ENCODE assay signal across 21 mouse cellular contexts in the genomic region with DNA sequence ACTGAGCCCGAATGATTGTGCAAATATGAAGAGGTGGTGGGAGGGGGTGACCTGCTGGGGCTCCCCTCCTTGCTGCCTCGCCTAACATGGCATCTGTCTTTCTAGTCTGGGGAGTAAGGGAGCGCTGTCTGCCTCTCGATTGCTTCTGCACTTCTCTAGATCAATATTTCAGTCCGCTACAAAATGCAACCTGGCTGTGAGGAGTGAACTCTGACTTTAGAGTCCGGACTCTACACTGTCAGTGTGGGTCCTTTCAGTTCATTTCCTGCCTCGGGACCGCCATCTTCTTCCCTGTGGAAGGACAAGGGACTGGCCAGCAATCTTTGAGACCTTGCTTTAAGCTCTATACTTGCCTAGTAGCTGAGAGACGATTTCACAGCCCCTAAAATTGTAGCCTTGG.
DNase-seq lines count a peak whose midpoint lies in the region; ATAC-seq and TF ChIP-seq lines count a peak whose summit lies in the region.
"Had no signal": no experiment of that assay in that cellular context is flagged by ENCODE, and none has a peak within 500 bp of the region (broad histone marks: within the 10 kb centered on the region; RNA-seq: fewer than 3 reads in every experiment).

No protein-coding gene starts in this region.

- no peaks in the 10 kb centered on the region for H3K9me3 ChIP-seq in liver, postnatal 0 days (ENCODE audit: low read length)
- H3K9me3 ChIP-seq in liver, embryonic 12.5 days (replicated peaks), result no peaks in the 10 kb centered on the region
- H3K9me3 ChIP-seq in hindbrain, embryonic 10.5 days, result no peaks in the 10 kb centered on the region
- H3K9me3 ChIP-seq: embryonic facial prominence, embryonic 10.5 days; embryonic facial prominence, embryonic 12.5 days; forebrain, embryonic 13.5 days; forebrain, embryonic 15.5 days had no signal

- H3K36me3 ChIP-seq in liver, adult 2 months (ENCODE audit: control insufficient read depth, insufficient read depth, low read length), result no peaks in the 10 kb centered on the region
- H3K36me3 ChIP-seq in liver, postnatal 0 days (replicated peaks; ENCODE audit: insufficient read depth, low read length), result no peaks in the 10 kb centered on the region
- no peaks in the 10 kb centered on the region for H3K36me3 ChIP-seq in liver, embryonic 12.5 days
- no peaks in the 10 kb centered on the region for H3K36me3 ChIP-seq in hindbrain, embryonic 10.5 days
- H3K36me3 ChIP-seq: embryonic facial prominence, embryonic 10.5 days; embryonic facial prominence, embryonic 12.5 days; forebrain, embryonic 15.5 days; G1E had no signal

- 0 out of 2 replicates have a peak, but pooled peaks have one; percentile 17 for TF ChIP-seq CTCF in liver, adult 2 months (IDR thresholded peaks at IDR 0.05; ENCODE audit: low read depth, low read length)
- 0 out of 2 replicates have a peak, but pooled peaks have one; percentile 6 for TF ChIP-seq CTCF in liver, postnatal 0 days (IDR thresholded peaks at IDR 0.05; ENCODE audit: low read depth)

- H3K9ac ChIP-seq in liver, adult 2 months (ENCODE audit: low read depth, low read length), result 0 out of 2 replicates have a peak overlapping the region, but pooled peaks have one; percentile 28
- H3K9ac ChIP-seq in liver, postnatal 0 days (replicated peaks), result no peak overlapping the region
- no peak overlapping the region for H3K9ac ChIP-seq in liver, embryonic 12.5 days
- H3K9ac ChIP-seq: embryonic facial prominence, embryonic 12.5 days; forebrain, embryonic 13.5 days; forebrain, embryonic 15.5 days; forebrain, postnatal 0 days had no signal

- no peaks in the 10 kb centered on the region for H3K79me2 ChIP-seq in liver, adult 2 months (ENCODE audit: control insufficient read depth, insufficient read depth, low read length)

- H3K4me1 ChIP-seq in liver, adult 2 months (ENCODE audit: control insufficient read depth, insufficient read depth, low read length), result peaks cover 16% of the 10 kb centered on the region; the same call in 1 of the 2 replicates
- no peaks in the 10 kb centered on the region for H3K4me1 ChIP-seq in liver, postnatal 0 days (ENCODE audit: insufficient read depth)
- H3K4me1 ChIP-seq in liver, embryonic 12.5 days, result no peaks in the 10 kb centered on the region
- H3K4me1 ChIP-seq in hindbrain, embryonic 10.5 days (replicated peaks), result 0 out of 2 replicates have a peak, but pooled peaks cover 3% of the 10 kb centered on the region
- H3K4me1 ChIP-seq: embryonic facial prominence, embryonic 12.5 days; forebrain, embryonic 15.5 days had no signal

- 26% methylated on average over 9 of the region's 9 CpGs for WGBS in liver, adult 2 months
- 48% methylated on average over 9 of the region's 9 CpGs for WGBS in liver, postnatal 0 days (ENCODE audit: insufficient replicate concordance)
- 59% methylated on average over 9 of the region's 9 CpGs for WGBS in liver, embryonic 12.5 days (ENCODE audit: insufficient replicate concordance)
- 85% methylated on average over 9 of the region's 9 CpGs for WGBS in hindbrain, embryonic 10.5 days

- TF ChIP-seq EP300 in liver, postnatal 0 days (IDR thresholded peaks at IDR 0.05; ENCODE audit: low read depth), result no peak

- H3K4me3 ChIP-seq in liver, adult 2 months (ENCODE audit: insufficient read depth, low read depth, low read length), result no peak overlapping the region
- no peak overlapping the region for H3K4me3 ChIP-seq in liver, postnatal 0 days (ENCODE audit: low read depth, low read length)
- no peak overlapping the region for H3K4me3 ChIP-seq in liver, embryonic 12.5 days
- no peak overlapping the region for H3K4me3 ChIP-seq in hindbrain, embryonic 10.5 days
- H3K4me3 ChIP-seq: embryonic facial prominence, embryonic 10.5 days; embryonic facial prominence, embryonic 12.5 days; forebrain, embryonic 13.5 days; forebrain, embryonic 15.5 days had no signal

- DNase-seq in liver, adult 2 months (ENCODE audit: extremely low read depth, low read depth, low spot score), result peak; percentile 89
- no peak for DNase-seq in liver
- no peak for DNase-seq in liver, postnatal 0 days
- DNase-seq in hindbrain, embryonic 10.5 days (ENCODE audit: low spot score), result no peak
- DNase-seq: adrenal gland, adult 8-10 months; adrenal gland, postnatal 14 days; adrenal gland, postnatal 36 days; cerebellum, adult 11-12 months; cerebellum, adult 2 months; cerebellum, adult 9-10 months; cerebellum, postnatal 10 days; cerebellum, postnatal 25 days; forebrain, postnatal 0 days had no signal

- no peak overlapping the region; the same call in 1 of the 2 replicates for H3K27ac ChIP-seq in liver, adult 2 months (replicated peaks; ENCODE audit: insufficient read depth, low read depth, low read length)
- no peak overlapping the region for H3K27ac ChIP-seq in liver, postnatal 0 days (ENCODE audit: low read depth)
- no peak overlapping the region for H3K27ac ChIP-seq in liver, embryonic 12.5 days
- H3K27ac ChIP-seq in hindbrain, embryonic 10.5 days, result no peak overlapping the region
- H3K27ac ChIP-seq: embryonic facial prominence, embryonic 10.5 days; embryonic facial prominence, embryonic 12.5 days; forebrain, embryonic 13.5 days; forebrain, embryonic 15.5 days had no signal

- H3K4me2 ChIP-seq in liver, postnatal 0 days (ENCODE audit: low read depth, low read length), result peak overlapping the region; percentile 36; the same call in 1 of the 2 replicates
- no peak overlapping the region for H3K4me2 ChIP-seq in liver, embryonic 12.5 days
- H3K4me2 ChIP-seq: embryonic facial prominence, embryonic 12.5 days; forebrain, embryonic 13.5 days; forebrain, embryonic 15.5 days had no signal

- peak; percentile 74 for ATAC-seq in liver, postnatal 0 days
- no peak for ATAC-seq in liver, embryonic 12.5 days
- ATAC-seq: activated CD4-positive, CD25-positive, alpha-beta regulatory T cell, adult 4 months; forebrain, embryonic 13.5 days; forebrain, embryonic 15.5 days; forebrain, postnatal 0 days; Patski had no signal

- TF ChIP-seq POLR2A in liver, adult 2 months (IDR thresholded peaks at IDR 0.05; ENCODE audit: extremely low read depth, insufficient read depth, low read length), result no peak

- no peaks in the 10 kb centered on the region for H3K27me3 ChIP-seq in liver, adult 2 months (ENCODE audit: control insufficient read depth, insufficient read depth, low read length)
- no peaks in the 10 kb centered on the region for H3K27me3 ChIP-seq in liver, postnatal 0 days (ENCODE audit: insufficient read depth, low read length)
- no peaks in the 10 kb centered on the region for H3K27me3 ChIP-seq in liver, embryonic 12.5 days (replicated peaks)
- H3K27me3 ChIP-seq in hindbrain, embryonic 10.5 days (ENCODE audit: insufficient read depth, poor library complexity, severe bottlenecking), result no peaks in the 10 kb centered on the region
- H3K27me3 ChIP-seq: embryonic facial prominence, embryonic 12.5 days; forebrain, embryonic 13.5 days; forebrain, embryonic 15.5 days; Patski had no signal
